Mouse (Mus musculus) hindbrain, embryonic 16.5 days (tissue): Measurements from ENCODE around the gene Armh2. TPM values are rescaled to one million over a fixed set of nuclear protein-coding genes. Genes with fewer than 3 reads are reported as not detected.

ENCODE experiments used
- ATAC-seq: fragments of 200-750 bp; cut with Nextera tagmentation; 2 replicates; pipeline ENCODE4 v1.8.0; 2017; ENCODE audit warnings: moderate TSS enrichment, moderate library complexity
- H3K27ac ChIP-seq: fragments of 300-500 bp; sonication (generic); 2 replicates; pipeline ENCODE4 v1.5.1; 2014; ENCODE audit warnings: low read depth, mild to moderate bottlenecking, control low read depth, low read length, moderate library complexity
- H3K27me3 ChIP-seq: fragments of 300-500 bp; sonication (generic); replicated peaks from 2 replicates; pipeline ENCODE4 v1.6.1; 2014; ENCODE audit warnings: low read length; ENCODE audit not compliant: control insufficient read depth, insufficient read depth
- H3K36me3 ChIP-seq: fragments of 300-500 bp; sonication (generic); 2 replicates; pipeline ENCODE4 v1.6.1; 2014; ENCODE audit warnings: mild to moderate bottlenecking, low read length, moderate library complexity, mixed read lengths; ENCODE audit not compliant: control insufficient read depth, insufficient read depth
- H3K4me1 ChIP-seq: fragments of 300-500 bp; sonication (generic); 2 replicates; pipeline ENCODE4 v1.6.1; 2014; ENCODE audit warnings: low read depth, low read length; ENCODE audit not compliant: control insufficient read depth, insufficient read depth
- H3K4me2 ChIP-seq: fragments of 300-500 bp; sonication (generic); 2 replicates; pipeline ENCODE4 v1.6.1; 2014; ENCODE audit warnings: mild to moderate bottlenecking, low read length, control low read depth, moderate library complexity
- H3K4me3 ChIP-seq: fragments of 300-500 bp; sonication (generic); 2 replicates; pipeline ENCODE4 v1.5.1; 2014; ENCODE audit warnings: mild to moderate bottlenecking, low read length, control low read depth, moderate library complexity
- H3K9ac ChIP-seq: fragments of 300-500 bp; sonication (generic); 2 replicates; pipeline ENCODE4 v1.6.1; 2014; ENCODE audit warnings: low read depth, mild to moderate bottlenecking, control low read depth, low read length, moderate library complexity
- H3K9me3 ChIP-seq: fragments of 300-500 bp; sonication (generic); 2 replicates; pipeline ENCODE4 v1.6.1; 2014; ENCODE audit warnings: mild to moderate bottlenecking, low read length, moderate library complexity; ENCODE audit not compliant: control insufficient read depth
- WGBS: fragments of 180-500 bp; shearing (Covaris S2); extraction: QIAGEN DNeasy Blood & Tissue Kit; methylation state at CpG from one replicate; pipeline ENCODE4 v1.1.7; 2014; 5-methylcytosine and 5-hydroxymethylcytosine counted together
- polyA plus RNA-seq: library from polyadenylated mRNA; unstranded; fragments of >200 nt; fragmentation: Nextera tagmentation; extraction: Ambion mirVana; gene quantifications from 2 replicates; pipeline ENCODE4 v1.2.1, GENCODE M21; 2015

The Armh2 gene
- polyA plus RNA-seq: not detected in 2 replicates

- no peak for ATAC-seq
- WGBS: 86% methylated on average over 10 of the region's 10 CpGs
- no peak within 1 kb of the TSS for H3K4me2 ChIP-seq
These were observed at the start of gene Armh2 for GRCm38 (mm10) chr13:24741028-24741427. Gene Armh2 (plus strand): TSS chr13:24741232.

GRCm38 (mm10) chr13:24693312-24693711 lies 47.7 kb upstream of the Armh2 start:
- no peak for ATAC-seq
- Histone ChIP-seq H3K27me3 (no peaks in the 10 kb centered on the region), H3K4me1 (no peaks in the 10 kb centered on the region), H3K4me2 (no peak overlapping the region), H3K4me3 (no peak overlapping the region), H3K9me3 (no peaks in the 10 kb centered on the region), H3K9ac (no peak overlapping the region), H3K27ac (no peak overlapping the region), H3K36me3 (peaks cover 12% of the 10 kb centered on the region)
- 87% methylated on average over 7 of the region's 7 CpGs for WGBS

More at GRCm38 (mm10) chr13:24741028-24741427, at the start of gene Armh2:
- Histone ChIP-seq H3K27me3 (no peaks in the 10 kb centered on the region), H3K27ac (no peak within 1 kb of the TSS), H3K9ac (no peak within 1 kb of the TSS), H3K4me3 (no peak within 1 kb of the TSS), H3K4me1 (no peaks in the 10 kb centered on the region), H3K9me3 (no peaks in the 10 kb centered on the region), H3K36me3 (no peaks in the 10 kb centered on the region)

- Histone ChIP-seq H3K4me3 (no peak overlapping the region), H3K4me2 (no peak overlapping the region), H3K27ac (no peak overlapping the region), H3K9me3 (no peaks in the 10 kb centered on the region), H3K36me3 (peaks cover 14% of the 10 kb centered on the region), H3K9ac (no peak overlapping the region), H3K4me1 (no peaks in the 10 kb centered on the region), H3K27me3 (no peaks in the 10 kb centered on the region)
- no peak for ATAC-seq
- WGBS: 93% methylated on average over 4 of the region's 4 CpGs
These were observed 42.3 kb upstream of the Armh2 start for GRCm38 (mm10) chr13:24698746-24699145.

- H3K9ac ChIP-seq: no peak overlapping the region
- ATAC-seq: no peak
- no peak overlapping the region for H3K4me3 ChIP-seq
- H3K27ac ChIP-seq: no peak overlapping the region
- WGBS: 81% methylated on average over 5 of the region's 5 CpGs
- H3K9me3 ChIP-seq: no peaks in the 10 kb centered on the region
- H3K27me3 ChIP-seq: no peaks in the 10 kb centered on the region
- H3K36me3 ChIP-seq: peaks cover 15% of the 10 kb centered on the region
- no peak overlapping the region for H3K4me2 ChIP-seq
- no peaks in the 10 kb centered on the region for H3K4me1 ChIP-seq
These were observed 38.9 kb upstream of the Armh2 start for GRCm38 (mm10) chr13:24702128-24702527.

- Histone ChIP-seq H3K4me2 (no peak overlapping the region), H3K4me3 (no peak overlapping the region), H3K27ac (no peak overlapping the region), H3K9me3 (no peaks in the 10 kb centered on the region), H3K36me3 (peaks cover 12% of the 10 kb centered on the region), H3K27me3 (no peaks in the 10 kb centered on the region), H3K4me1 (peaks cover 2% of the 10 kb centered on the region; the same call in 1 of the 2 replicates), H3K9ac (no peak overlapping the region)
- 67% methylated on average over 12 of the region's 12 CpGs for WGBS
- ATAC-seq: no peak
These were observed 31.2 kb upstream of the Armh2 start for GRCm38 (mm10) chr13:24709656-24710396.

GRCm38 (mm10) chr13:24710968-24711367 lies 30.1 kb upstream of the Armh2 start:
- ATAC-seq: no peak
- H3K27ac ChIP-seq: peak overlapping the region; percentile 16; the same call in 1 of the 2 replicates
- H3K4me1 ChIP-seq: peaks cover 2% of the 10 kb centered on the region; the same call in 1 of the 2 replicates
- no peaks in the 10 kb centered on the region for H3K9me3 ChIP-seq
- H3K4me2 ChIP-seq: no peak overlapping the region
- H3K4me3 ChIP-seq: no peak overlapping the region
- H3K9ac ChIP-seq: no peak overlapping the region
- peaks cover 12% of the 10 kb centered on the region; the same call in 1 of the 2 replicates for H3K36me3 ChIP-seq
- no peaks in the 10 kb centered on the region for H3K27me3 ChIP-seq
- 54% methylated on average over 7 of the region's 7 CpGs for WGBS

GRCm38 (mm10) chr13:24712581-24713130 lies 28.4 kb upstream of the Armh2 start:
- 82% methylated on average over 7 of the region's 7 CpGs for WGBS

GRCm38 (mm10) chr13:24713434-24714000 lies 27.5 kb upstream of the Armh2 start:
- WGBS: 7% methylated on average over 16 of the region's 16 CpGs
- no peak overlapping the region for H3K27ac ChIP-seq
- no peaks in the 10 kb centered on the region for H3K9me3 ChIP-seq
- H3K27me3 ChIP-seq: no peaks in the 10 kb centered on the region
- peak overlapping the region; percentile 47 for H3K4me2 ChIP-seq
- H3K4me1 ChIP-seq: peaks cover 2% of the 10 kb centered on the region; the same call in 1 of the 2 replicates
- H3K4me3 ChIP-seq: peak overlapping the region; percentile 8; the same call in 1 of the 2 replicates
- peak; percentile 91 for ATAC-seq
- H3K9ac ChIP-seq: 0 out of 2 replicates have a peak overlapping the region, but pooled peaks have one; percentile 11
- H3K36me3 ChIP-seq: peaks cover 11% of the 10 kb centered on the region; the same call in 1 of the 2 replicates

More at GRCm38 (mm10) chr13:24712581-24713130, 28.4 kb upstream of the Armh2 start:
- no peaks in the 10 kb centered on the region for H3K27me3 ChIP-seq
- no peak overlapping the region for H3K4me3 ChIP-seq
- H3K4me2 ChIP-seq: no peak overlapping the region
- peaks cover 8% of the 10 kb centered on the region; the same call in 1 of the 2 replicates for H3K36me3 ChIP-seq
- H3K9ac ChIP-seq: no peak overlapping the region
- no peak for ATAC-seq
- no peaks in the 10 kb centered on the region for H3K9me3 ChIP-seq
- peaks cover 2% of the 10 kb centered on the region; the same call in 1 of the 2 replicates for H3K4me1 ChIP-seq
- no peak overlapping the region for H3K27ac ChIP-seq

GRCm38 (mm10) chr13:24714360-24714885 lies 26.6 kb upstream of the Armh2 start:
- ATAC-seq: no peak
- Histone ChIP-seq H3K27ac (no peak overlapping the region), H3K4me3 (no peak overlapping the region), H3K4me1 (peaks cover 2% of the 10 kb centered on the region; the same call in 1 of the 2 replicates), H3K9me3 (no peaks in the 10 kb centered on the region), H3K4me2 (no peak overlapping the region), H3K9ac (no peak overlapping the region), H3K36me3 (peaks cover 11% of the 10 kb centered on the region; the same call in 1 of the 2 replicates), H3K27me3 (no peaks in the 10 kb centered on the region)
- 65% methylated on average over 9 of the region's 9 CpGs for whole genome bisulfite sequencing
